Mouse (Mus musculus): ENCODE measurements around the gene Dpp4. TPM values are rescaled to one million over a fixed set of nuclear protein-coding genes. Genes with fewer than 3 reads are reported as not detected.

Dpp4 gene
- 4.4 TPM for polyA plus RNA-seq (2014; fragmentation: Illumina TruSeq; extraction: RNeasy Lipid Tissue Mini Kit (QIAGEN cat#74804); ENCODE audit: low read depth, low replicate concordance)

DNA sequence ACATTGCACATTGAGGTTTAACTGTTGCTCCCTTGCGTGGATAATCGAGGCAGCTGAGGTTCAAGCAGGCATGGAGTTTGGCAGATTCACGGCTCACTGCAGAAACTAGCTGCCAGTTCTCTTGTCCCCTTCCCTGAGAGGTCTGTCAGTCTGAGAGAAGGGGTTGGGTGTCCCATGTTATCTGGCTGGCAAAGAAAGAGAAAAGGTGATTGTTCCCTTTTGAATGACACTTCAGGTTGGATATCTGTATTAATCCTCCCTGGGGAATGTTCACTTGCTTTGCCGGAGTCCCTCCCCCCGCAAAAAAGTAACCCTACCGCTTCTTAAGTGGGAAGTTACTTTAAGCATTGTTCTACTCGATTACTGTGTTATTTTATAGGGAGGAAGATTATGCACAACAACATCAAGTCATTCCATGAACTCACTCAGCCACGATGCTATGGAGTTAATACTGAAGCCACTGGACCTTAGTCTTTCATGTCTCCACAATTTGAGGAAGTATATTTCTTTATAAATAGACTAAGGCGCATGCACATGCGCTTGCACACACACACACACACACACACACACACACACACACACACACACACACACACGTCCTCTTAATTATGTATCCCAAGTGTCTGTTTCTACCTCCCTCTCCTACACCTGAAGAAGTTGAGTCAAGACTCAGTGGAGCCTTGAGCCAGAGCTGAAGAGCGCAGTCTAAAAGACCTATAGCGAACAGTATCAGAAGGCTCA lies at the start of gene Dpp4:
Dpp4 (minus strand) TSS at position 151 of the 741 bp plus-strand sequence.

Other genes with a start within 250 kb of the Dpp4 start
- not detected for gene Gcg, start 71.4 kb upstream of the Dpp4 start, polyA plus RNA-seq (2014; fragmentation: Illumina TruSeq; extraction: RNeasy Lipid Tissue Mini Kit (QIAGEN cat#74804); ENCODE audit: low read depth, low replicate concordance)
- gene Fap, start 161.8 kb upstream of the Dpp4 start, polyA plus RNA-seq (2014; fragmentation: Illumina TruSeq; extraction: RNeasy Lipid Tissue Mini Kit (QIAGEN cat#74804); ENCODE audit: low read depth, low replicate concordance) = 7.0 TPM
- 43.0 TPM for gene Ifih1, start 234.0 kb upstream of the Dpp4 start, polyA plus RNA-seq (2014; fragmentation: Illumina TruSeq; extraction: RNeasy Lipid Tissue Mini Kit (QIAGEN cat#74804); ENCODE audit: low read depth, low replicate concordance)

All from adrenal gland, adult 10 weeks (tissue).